9 mouse cellular contexts compared by ENCODE assay signal in genomic region chr19:25407887-25408236, GRCm38 (mm10).
A peak's percentile ranks its signal among the peaks of the same experiment; 100 is the strongest.
DNase-seq lines count a peak whose midpoint lies in the region; ATAC-seq and TF ChIP-seq lines count a peak whose summit lies in the region.
"Had no signal": no experiment of that assay in that cellular context is flagged by ENCODE, and none has a peak within 500 bp of the region (broad histone marks: within the 10 kb centered on the region; RNA-seq: fewer than 3 reads in every experiment).

No protein-coding gene starts in this region.

- ATAC-seq in embryonic facial prominence, embryonic 13.5 days (ENCODE audit: insufficient number of reproducible peaks, insufficient read depth, low FRiP score, low TSS enrichment, low read depth), result no peak
- no peak for ATAC-seq in intestine, embryonic 14.5 days (replicated peaks; ENCODE audit: low FRiP score, low TSS enrichment, low read depth)
- no peak for ATAC-seq in liver, postnatal 0 days

- DNase-seq in kidney, adult 9 months, result peak; percentile 71
- no peak for DNase-seq in kidney, adult 11 months
- DNase-seq in intestine, embryonic 14.5 days (ENCODE audit: low spot score), result no peak
- DNase-seq in liver, postnatal 0 days, result no peak
- no peak for DNase-seq in thymus, adult 18-20 months
- DNase-seq in spleen, adult 18-20 months, result no peak
- DNase-seq: cerebellum, adult 18-20 months had no signal

- peak overlapping the region; percentile 69; the same call in 1 of the 2 replicates for H3K9ac ChIP-seq in embryonic facial prominence, embryonic 13.5 days
- peak overlapping the region; percentile 48; the same call in 1 of the 2 replicates for H3K9ac ChIP-seq in intestine, embryonic 14.5 days (ENCODE audit: low read length)
- H3K9ac ChIP-seq in liver, postnatal 0 days (replicated peaks), result 0 out of 2 replicates have a peak overlapping the region, but pooled peaks have one; percentile 26
- H3K9ac ChIP-seq: midbrain, embryonic 12.5 days had no signal

- no peak for TF ChIP-seq EP300 in liver, postnatal 0 days (IDR thresholded peaks at IDR 0.05; ENCODE audit: low read depth)

- H3K27me3 ChIP-seq in embryonic facial prominence, embryonic 13.5 days, result no peaks in the 10 kb centered on the region
- no peaks in the 10 kb centered on the region for H3K27me3 ChIP-seq in intestine, embryonic 14.5 days (replicated peaks; ENCODE audit: control insufficient read depth, insufficient read depth, low read length)
- peaks cover 7% of the 10 kb centered on the region; the same call in 1 of the 2 replicates for H3K27me3 ChIP-seq in liver, postnatal 0 days (ENCODE audit: insufficient read depth, low read length)

- H3K4me2 ChIP-seq in embryonic facial prominence, embryonic 13.5 days, result peak overlapping the region; percentile 91
- H3K4me2 ChIP-seq in intestine, embryonic 14.5 days (ENCODE audit: low read length), result peak overlapping the region; percentile 72
- H3K4me2 ChIP-seq in liver, postnatal 0 days (ENCODE audit: low read depth, low read length), result peak overlapping the region; percentile 73

- H3K4me1 ChIP-seq in embryonic facial prominence, embryonic 13.5 days, result peaks cover 27% of the 10 kb centered on the region
- peaks cover 12% of the 10 kb centered on the region for H3K4me1 ChIP-seq in intestine, embryonic 14.5 days (replicated peaks; ENCODE audit: control insufficient read depth, insufficient read depth, low read length)
- no peaks in the 10 kb centered on the region for H3K4me1 ChIP-seq in liver, postnatal 0 days (ENCODE audit: insufficient read depth)

- H3K27ac ChIP-seq in embryonic facial prominence, embryonic 13.5 days, result peak overlapping the region; percentile 87
- H3K27ac ChIP-seq in intestine, embryonic 14.5 days (ENCODE audit: low read depth), result peak overlapping the region; percentile 85; the same call in 1 of the 2 replicates
- H3K27ac ChIP-seq in liver, postnatal 0 days (ENCODE audit: low read depth), result peak overlapping the region; percentile 85
- H3K27ac ChIP-seq: midbrain, embryonic 12.5 days had no signal

- peaks cover 33% of the 10 kb centered on the region for H3K36me3 ChIP-seq in embryonic facial prominence, embryonic 13.5 days
- H3K36me3 ChIP-seq in intestine, embryonic 14.5 days (ENCODE audit: control insufficient read depth, insufficient read depth, low read length), result peaks cover 31% of the 10 kb centered on the region
- peaks cover 15% of the 10 kb centered on the region; the same call in 1 of the 2 replicates for H3K36me3 ChIP-seq in liver, postnatal 0 days (replicated peaks; ENCODE audit: insufficient read depth, low read length)

- no peak for TF ChIP-seq CTCF in liver, postnatal 0 days (IDR thresholded peaks at IDR 0.05; ENCODE audit: low read depth)

- 12% methylated on average over 6 of the region's 6 CpGs for WGBS in embryonic facial prominence, embryonic 13.5 days
- 10% methylated on average over 6 of the region's 6 CpGs for WGBS in intestine, embryonic 14.5 days
- WGBS in liver, postnatal 0 days (ENCODE audit: insufficient replicate concordance), result 11% methylated on average over 6 of the region's 6 CpGs

- H3K4me3 ChIP-seq in embryonic facial prominence, embryonic 13.5 days, result peak overlapping the region; percentile 48
- H3K4me3 ChIP-seq in intestine, embryonic 14.5 days (ENCODE audit: low read depth, low read length), result peak overlapping the region; percentile 43
- H3K4me3 ChIP-seq in liver, postnatal 0 days (ENCODE audit: low read depth, low read length), result 0 out of 2 replicates have a peak overlapping the region, but pooled peaks have one; percentile 45

- no peaks in the 10 kb centered on the region; the same call in 1 of the 2 replicates for H3K9me3 ChIP-seq in embryonic facial prominence, embryonic 13.5 days
- H3K9me3 ChIP-seq in intestine, embryonic 14.5 days (ENCODE audit: control insufficient read depth, low read length), result no peaks in the 10 kb centered on the region
- no peaks in the 10 kb centered on the region for H3K9me3 ChIP-seq in liver, postnatal 0 days (ENCODE audit: low read length)
- H3K9me3 ChIP-seq: midbrain, embryonic 12.5 days had no signal
